Mouse (Mus musculus): ENCODE data around the gene Gm6793. TPM values are rescaled to one million over a fixed set of nuclear protein-coding genes. Genes with fewer than 3 reads are reported as not detected.

The Gm6793 gene
- polyA plus RNA-seq (2017; shearing (Covaris generic)), result 1 to 10 TPM; 1.4 to 1.6 TPM

GRCm38 (mm10) chr8:112014936-112015335, at the start of gene Gm6793:
Gene Gm6793, minus strand, starts transcription at chr8:112015036.

DNA sequence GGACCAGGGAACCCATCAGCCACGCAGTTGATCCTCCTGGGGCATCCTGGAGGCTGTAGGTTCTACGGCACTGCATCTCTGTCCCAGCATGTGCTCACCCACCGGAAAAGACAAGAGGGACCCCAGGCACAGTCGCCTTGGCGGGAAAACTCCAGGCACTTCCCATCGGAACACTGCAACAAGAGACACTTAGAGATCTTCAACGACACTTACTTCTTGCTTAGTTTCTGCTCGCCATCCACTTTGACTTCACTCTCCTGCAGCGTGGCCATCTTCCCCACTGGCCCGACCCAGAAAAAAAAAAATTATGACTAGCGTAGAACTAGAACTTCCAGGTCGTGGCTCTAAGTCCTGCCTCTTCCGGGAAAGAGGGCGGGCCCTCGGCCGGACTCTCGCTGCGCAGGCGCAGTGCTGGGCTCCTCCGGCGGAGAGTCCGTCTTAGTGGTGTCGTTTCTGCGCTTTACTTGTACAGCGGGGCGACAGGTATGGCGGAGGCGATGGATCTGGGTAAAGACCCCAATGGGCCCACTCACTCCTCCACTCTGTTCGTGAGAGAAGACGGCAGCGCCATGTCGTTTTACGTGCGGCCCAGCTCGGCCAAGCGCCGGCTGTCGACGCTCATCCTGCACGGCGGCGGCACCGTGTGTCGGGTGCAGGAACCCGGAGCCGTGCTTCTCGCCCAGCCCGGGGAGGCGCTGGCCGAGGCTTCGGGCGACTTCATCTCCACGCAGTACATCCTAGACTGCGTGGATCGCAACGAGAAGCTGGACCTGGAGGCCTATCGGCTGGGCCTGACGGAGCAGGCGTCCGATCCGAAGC, 3.6 kb downstream of the Gm6793 start, which contains the start of the genes Kars and Terf2ip:
Gene Kars, minus strand, starts transcription at position 327 of the 819 bp plus-strand sequence.
Gene Terf2ip, plus strand, starts transcription at position 402 of the 819 bp plus-strand sequence.

GRCm38 (mm10) chr8:111992013-111992702, 22.7 kb downstream of the Gm6793 start, which contains the start of gene Adat1:
Gene Adat1, minus strand, starts transcription at chr8:111992302.

Other genes with a start within 250 kb of the Gm6793 start
- 10 to 100 TPM; 98.2 TPM for gene Cfdp1, start 160.7 kb downstream of the Gm6793 start, polyA plus RNA-seq (2017; shearing (Covaris generic))
- under 1 TPM; 0.90 to 0.98 TPM for gene Tmem170, start 138.3 kb downstream of the Gm6793 start, polyA plus RNA-seq (2017; shearing (Covaris generic))
- gene Chst5, start 104.6 kb downstream of the Gm6793 start, polyA plus RNA-seq (2017; shearing (Covaris generic)), result under 1 TPM in 1 of 2 experiments, not detected in 1; 0.23 TPM
- 1 to 10 TPM in 1 of 2 experiments, under 1 TPM in 1; 0.60 to 2.6 TPM for gene Tmem231, start 81.2 kb downstream of the Gm6793 start, polyA plus RNA-seq (2017; shearing (Covaris generic))
- gene Gabarapl2, start 74.3 kb downstream of the Gm6793 start, polyA plus RNA-seq (2017; shearing (Covaris generic)), result 100 to 1,000 TPM; 310 to 343 TPM
- gene Adat1, start 22.7 kb downstream of the Gm6793 start, polyA plus RNA-seq (2017; shearing (Covaris generic)), result 1 to 10 TPM; 4.9 to 6.9 TPM
- gene Kars, start 3.7 kb downstream of the Gm6793 start, polyA plus RNA-seq (2017; shearing (Covaris generic)), result 100 to 1,000 TPM in 1 of 2 experiments, 10 to 100 TPM in 1; 99.8 to 104 TPM
- gene Terf2ip, start 3.6 kb downstream of the Gm6793 start, polyA plus RNA-seq (2017; shearing (Covaris generic)), result 10 to 100 TPM; 28.8 to 36.3 TPM

Measured in activated CD4-positive, CD25-positive, alpha-beta regulatory T cell (primary cell).